Mouse (Mus musculus) spleen, adult 2 months (tissue): ENCODE measurements around the gene Anapc4.

Experiments
- CTCF ChIP-seq: fragments of 200-500 bp; IDR thresholded peaks from 2 replicates; pipeline ENCODE4 v1.5.1; 2011; ENCODE audit warnings: mild to moderate bottlenecking, inconsistent platforms; ENCODE audit not compliant: insufficient read depth, insufficient read length, insufficient replicate concordance; ENCODE audit errors: extremely low read depth
- POLR2A ChIP-seq: fragments of 200-500 bp; IDR thresholded peaks from 2 replicates; pipeline ENCODE4 v1.6.1; 2011; ENCODE audit warnings: low read depth, low read length, inconsistent platforms

- TF ChIP-seq CTCF, result no peak
- no peak for TF ChIP-seq POLR2A
Observed at GRCm38 (mm10) chr5:52821691-52822090, 12.1 kb upstream of the Anapc4 start.
